Mouse (Mus musculus) cortical plate, adult 2 months (tissue): ENCODE results near the gene Tub. TPM values are rescaled to one million over a fixed set of nuclear protein-coding genes. Genes with fewer than 3 reads are reported as not detected.

Experiments
- H3K27ac ChIP-seq: fragments of 200-500 bp; 2 replicates; pipeline ENCODE4 v1.5.1; 2012; ENCODE audit warnings: low read length, control low read depth, inconsistent platforms; ENCODE audit not compliant: insufficient read depth
- H3K4me1 ChIP-seq: fragments of 200-500 bp; 2 replicates; pipeline ENCODE4 v1.6.1; 2011; ENCODE audit warnings: low read length; ENCODE audit not compliant: control insufficient read depth, insufficient read depth
- H3K4me3 ChIP-seq: fragments of 200-500 bp; 2 replicates; pipeline ENCODE4 v1.5.1; 2011; ENCODE audit warnings: mild to moderate bottlenecking, low read length, control low read depth; ENCODE audit not compliant: insufficient read depth
- CTCF ChIP-seq: fragments of 200-500 bp; IDR thresholded peaks from 2 replicates; pipeline ENCODE4 v1.5.1; 2011; ENCODE audit warnings: mild to moderate bottlenecking, control low read depth, low read length; ENCODE audit not compliant: insufficient read depth; ENCODE audit errors: extremely low read depth
- POLR2A ChIP-seq: fragments of 200-500 bp; IDR thresholded peaks from 2 replicates; pipeline ENCODE4 v1.6.1; 2011; ENCODE audit warnings: mild to moderate bottlenecking, low read length, control low read depth; ENCODE audit not compliant: insufficient read depth; ENCODE audit errors: extremely low read depth
- polyA plus RNA-seq: library from polyadenylated mRNA; depleted of rRNA; stranded (reverse); fragments of >200 nt; gene quantifications from 2 replicates; pipeline ENCODE4 v1.2.3, GENCODE M21; 2012; rRNA removed

Gene Tub
- 161 and 176 TPM in 2 replicates for polyA plus RNA-seq

DNA sequence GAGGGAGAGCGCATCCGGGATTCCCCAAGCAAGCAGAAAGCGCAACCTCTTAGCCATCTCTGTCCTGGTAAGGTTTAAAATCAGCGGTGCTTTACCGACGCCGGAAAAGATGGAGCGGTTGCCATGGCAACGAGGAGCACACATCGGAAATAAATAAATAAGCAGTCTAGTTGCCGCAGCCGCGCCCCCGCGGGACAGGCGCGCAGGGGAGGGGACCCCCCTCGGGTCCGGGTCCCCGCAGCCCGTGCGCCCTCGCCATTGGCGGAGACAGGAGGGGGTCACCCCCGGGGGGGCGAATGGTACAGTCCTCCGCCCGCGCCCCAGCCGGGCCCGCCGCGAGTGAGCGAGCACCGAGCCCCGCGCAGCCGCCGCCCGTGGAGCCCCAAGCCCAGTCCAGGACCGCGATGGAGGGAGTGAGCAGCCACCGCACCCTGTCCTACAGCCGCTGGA lies at the start of gene Tub:
Tub (plus strand) TSS at position 27 of the 450 bp plus-strand sequence.
- TF ChIP-seq CTCF (no peak), POLR2A (no peak)

DNA sequence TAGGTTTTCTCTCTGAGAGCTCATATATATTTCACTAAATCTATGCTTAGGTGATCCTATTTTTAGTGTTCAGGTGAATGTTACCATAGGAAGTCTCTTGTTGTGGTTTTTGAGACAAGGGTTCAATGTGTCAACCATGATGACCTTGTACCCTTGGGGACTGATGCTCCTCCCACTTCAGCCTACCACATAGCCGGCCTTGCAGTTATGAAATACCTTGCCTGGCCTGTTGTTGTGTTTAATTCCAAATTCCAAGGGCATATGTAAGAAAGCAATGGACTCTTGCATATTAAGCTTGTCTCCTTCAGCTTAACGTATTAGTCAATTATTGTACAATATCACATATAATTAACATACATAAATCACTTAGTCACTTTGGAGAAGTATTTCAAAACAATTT lies 46.2 kb upstream of the Tub start:
- H3K27ac ChIP-seq: no peak overlapping the region
- TF ChIP-seq POLR2A (no peak), CTCF (no peak)
- no peaks in the 10 kb centered on the region for H3K4me1 ChIP-seq
- no peak overlapping the region for H3K4me3 ChIP-seq

More for the DNA sequence above, at the start of gene Tub:
- peak within 1 kb of the TSS; percentile 81 for H3K27ac ChIP-seq
- H3K4me3 ChIP-seq: peak within 1 kb of the TSS; percentile 65
- no peaks in the 10 kb centered on the region; the same call in 1 of the 2 replicates for H3K4me1 ChIP-seq

DNA sequence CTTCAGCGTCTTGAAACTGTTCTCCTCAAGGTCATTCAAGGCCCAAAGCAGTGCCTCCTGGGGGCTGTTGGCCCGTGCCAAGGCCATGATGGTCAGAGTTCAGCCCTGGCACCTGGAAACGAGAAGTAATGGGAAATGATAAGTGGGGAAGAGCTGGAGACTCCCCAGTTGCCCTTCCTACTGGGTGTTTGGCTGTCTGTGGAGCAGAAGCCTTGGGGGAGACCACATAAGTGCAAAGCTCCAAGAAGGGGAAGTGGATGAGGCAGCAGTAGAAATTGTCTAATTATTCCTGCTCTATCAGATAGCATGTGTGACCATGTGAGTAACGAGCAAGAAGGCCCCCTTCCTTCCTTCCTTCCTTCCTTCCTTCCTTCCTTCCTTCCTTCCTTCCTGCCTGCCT lies 23.1 kb upstream of the Tub start:
- Histone ChIP-seq H3K4me1 (no peaks in the 10 kb centered on the region), H3K4me3 (no peak overlapping the region), H3K27ac (no peak overlapping the region)
- TF ChIP-seq POLR2A (no peak), CTCF (no peak)

DNA sequence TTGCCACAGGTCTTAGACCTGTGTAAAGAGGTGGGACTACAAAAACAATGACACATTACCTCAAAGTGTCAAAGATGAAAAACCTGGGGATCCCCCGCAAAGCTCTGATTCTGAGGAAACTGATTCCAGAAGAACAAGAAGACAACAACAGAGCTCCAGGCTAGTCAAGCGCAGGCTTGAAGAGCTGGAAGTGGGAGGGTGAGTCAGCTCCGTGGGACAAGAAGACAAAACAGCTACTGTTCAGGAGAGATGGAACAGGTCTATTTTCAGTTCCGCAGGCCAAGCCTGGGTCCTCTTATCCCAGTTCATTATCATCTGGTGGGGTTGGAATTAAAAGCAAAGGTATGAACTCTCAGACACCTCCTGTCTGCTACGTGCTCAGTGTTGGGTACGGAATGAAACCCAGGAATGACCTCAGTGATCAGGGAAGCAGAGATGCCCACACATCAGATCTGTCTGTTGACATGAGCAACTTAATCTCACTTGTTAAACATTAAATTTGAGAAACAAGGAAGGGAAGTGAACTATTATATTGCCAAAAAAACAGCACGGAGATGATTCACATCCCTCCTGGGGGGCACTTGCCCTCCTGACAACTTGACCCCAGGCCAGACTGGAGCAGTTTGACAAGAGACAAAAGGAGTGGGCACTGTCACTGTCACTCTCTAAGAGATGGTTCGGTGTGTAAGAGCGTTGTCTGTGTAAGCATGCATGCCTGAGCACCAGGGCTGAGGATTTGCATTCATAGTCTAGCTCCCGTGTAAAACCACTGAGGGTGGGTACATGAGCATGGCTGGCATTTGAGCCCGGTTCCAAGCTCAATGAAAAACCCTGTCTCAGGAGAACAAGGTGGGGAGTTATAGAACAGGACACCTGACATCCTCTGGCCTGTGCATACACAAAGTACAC lies 21.6 kb upstream of the Tub start:
- H3K4me3 ChIP-seq: no peak overlapping the region
- H3K27ac ChIP-seq: no peak overlapping the region
- TF ChIP-seq CTCF: no peak
- no peak for TF ChIP-seq POLR2A
- no peaks in the 10 kb centered on the region for H3K4me1 ChIP-seq

DNA sequence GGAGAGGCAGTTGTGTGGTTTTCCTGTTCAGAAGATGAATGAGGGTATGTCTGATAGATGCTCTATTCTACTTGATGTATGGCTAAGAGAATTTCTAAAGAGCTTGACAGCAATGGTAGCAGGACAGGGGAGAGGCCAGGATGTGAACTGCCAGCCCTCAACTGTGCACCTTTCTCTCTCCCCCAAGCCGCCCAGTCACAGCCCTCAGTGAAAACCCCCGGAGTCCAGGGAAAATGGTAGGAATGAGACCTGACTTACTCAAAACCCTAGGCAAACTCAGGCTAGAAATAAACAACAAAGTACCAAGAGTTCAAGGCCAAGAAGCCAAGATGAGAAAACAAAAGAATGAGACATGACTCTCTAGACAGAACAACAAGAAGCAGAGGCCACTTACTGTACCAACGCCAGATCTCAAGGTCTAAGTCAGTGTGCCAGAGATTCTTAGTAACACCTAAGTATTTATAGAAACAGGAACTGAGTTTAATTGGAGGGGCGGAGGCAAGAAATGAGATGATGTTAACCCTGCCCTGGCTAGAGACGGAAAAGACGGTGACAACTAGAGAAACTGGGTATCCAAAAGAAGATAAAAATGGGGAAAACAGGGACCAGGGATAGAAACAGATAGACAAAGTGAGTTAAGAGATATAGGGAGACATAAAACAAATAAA lies 20.3 kb upstream of the Tub start, which contains the start of gene Nlrp10:
Nlrp10 (minus strand) TSS at position 453 of the 668 bp plus-strand sequence.
- H3K4me3 ChIP-seq: no peak within 1 kb of the TSS
- TF ChIP-seq CTCF: no peak
- TF ChIP-seq POLR2A: no peak
- no peaks in the 10 kb centered on the region for H3K4me1 ChIP-seq
- H3K27ac ChIP-seq: no peak within 1 kb of the TSS

DNA sequence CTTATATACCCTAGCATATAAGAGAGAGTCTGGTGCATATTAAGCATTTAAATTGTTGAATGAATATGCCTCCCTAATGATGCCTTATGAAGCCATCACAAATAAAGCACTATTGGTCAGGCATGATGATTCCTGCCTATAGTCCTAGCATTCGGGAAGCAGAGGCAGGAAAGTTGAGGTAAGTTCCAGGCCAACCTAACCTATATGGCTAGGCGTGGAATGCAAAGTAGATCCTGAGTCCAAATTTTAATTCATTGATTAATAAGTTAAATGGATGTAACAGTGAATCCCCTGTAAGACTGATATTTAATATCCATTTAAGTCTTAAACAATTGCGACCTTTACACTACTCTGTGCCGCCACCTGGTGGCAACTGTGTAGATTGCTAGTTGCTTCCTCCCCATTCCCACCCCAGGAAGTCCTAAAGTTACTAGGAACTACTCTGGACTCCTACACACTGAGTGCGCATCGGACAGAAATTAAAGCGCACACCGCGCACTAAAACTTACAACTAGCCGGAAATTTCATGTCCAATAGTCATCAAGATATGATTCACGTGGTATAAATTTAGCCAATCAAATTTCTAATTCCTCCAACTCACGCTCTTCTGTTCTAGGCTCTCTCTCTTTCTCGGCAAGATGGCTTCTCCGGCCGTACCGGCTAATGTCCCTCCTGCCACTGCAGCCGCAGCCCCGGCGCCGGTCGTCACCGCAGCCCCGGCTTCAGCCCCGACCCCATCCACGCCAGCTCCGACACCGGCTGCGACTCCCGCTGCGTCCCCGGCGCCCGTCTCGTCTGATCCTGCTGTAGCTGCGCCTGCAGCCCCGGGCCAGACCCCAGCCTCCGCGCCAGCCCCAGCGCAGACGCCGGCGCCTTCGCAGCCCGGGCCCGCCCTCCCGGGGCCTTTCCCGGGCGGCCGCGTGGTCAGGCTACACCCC lies 16.1 kb upstream of the Tub start, which contains the start of gene Eif3f:
Eif3f (plus strand) TSS at position 624 of the 938 bp plus-strand sequence.
- Histone ChIP-seq H3K4me1 (peaks cover 5% of the 10 kb centered on the region), H3K4me3 (peak within 1 kb of the TSS; percentile 91), H3K27ac (0 out of 2 replicates have a peak within 1 kb of the TSS, but pooled peaks have one; percentile 42)
- peak; percentile 88 for TF ChIP-seq CTCF
- peak; percentile 88 for TF ChIP-seq POLR2A

DNA sequence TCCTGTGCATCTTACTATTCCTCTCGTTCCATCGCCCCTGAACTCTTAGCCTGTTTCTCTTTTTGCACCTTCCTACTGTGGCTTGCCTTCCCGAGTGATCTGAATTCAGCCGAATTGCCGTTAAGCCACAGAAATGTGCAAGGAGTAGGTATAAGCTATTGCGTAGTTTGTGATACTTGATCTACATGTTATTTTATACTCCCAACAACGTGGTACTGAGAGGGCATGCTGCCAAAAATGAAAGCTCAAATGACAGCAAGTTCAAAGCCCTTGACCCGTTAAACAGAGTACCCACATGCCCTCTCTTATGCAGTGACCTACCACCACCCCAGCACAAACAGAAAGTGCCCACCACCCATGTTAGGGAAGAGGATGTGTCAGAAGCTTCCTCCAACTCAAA lies 15.3 kb upstream of the Tub start:
- TF ChIP-seq POLR2A: no peak
- TF ChIP-seq CTCF: no peak
- Histone ChIP-seq H3K27ac (0 out of 2 replicates have a peak overlapping the region, but pooled peaks have one; percentile 42), H3K4me3 (peak overlapping the region; percentile 91), H3K4me1 (peaks cover 5% of the 10 kb centered on the region)

DNA sequence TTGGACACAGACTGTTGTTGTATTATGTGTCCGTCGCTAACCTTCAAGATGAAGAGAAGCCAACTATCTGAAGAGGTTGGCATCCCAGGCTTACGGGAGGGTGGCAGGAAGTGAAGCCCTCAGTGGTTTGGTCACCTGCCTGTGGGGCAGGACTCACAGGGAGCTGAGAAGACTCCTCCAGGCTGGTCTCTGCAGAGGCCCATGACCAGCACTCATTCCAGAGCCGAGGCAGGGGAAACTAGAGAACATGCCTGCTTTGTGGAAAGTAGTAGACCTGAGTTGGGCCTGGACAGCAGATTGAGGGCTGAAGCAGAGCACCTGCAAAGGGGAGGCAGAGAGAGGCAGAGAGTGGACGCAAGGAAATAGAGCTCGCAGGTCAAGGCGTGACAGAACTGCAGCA lies 14.7 kb upstream of the Tub start:
- Histone ChIP-seq H3K4me1 (peaks cover 5% of the 10 kb centered on the region), H3K27ac (no peak overlapping the region), H3K4me3 (peak overlapping the region; percentile 91; the same call in 1 of the 2 replicates)
- TF ChIP-seq CTCF (no peak), POLR2A (no peak)

DNA sequence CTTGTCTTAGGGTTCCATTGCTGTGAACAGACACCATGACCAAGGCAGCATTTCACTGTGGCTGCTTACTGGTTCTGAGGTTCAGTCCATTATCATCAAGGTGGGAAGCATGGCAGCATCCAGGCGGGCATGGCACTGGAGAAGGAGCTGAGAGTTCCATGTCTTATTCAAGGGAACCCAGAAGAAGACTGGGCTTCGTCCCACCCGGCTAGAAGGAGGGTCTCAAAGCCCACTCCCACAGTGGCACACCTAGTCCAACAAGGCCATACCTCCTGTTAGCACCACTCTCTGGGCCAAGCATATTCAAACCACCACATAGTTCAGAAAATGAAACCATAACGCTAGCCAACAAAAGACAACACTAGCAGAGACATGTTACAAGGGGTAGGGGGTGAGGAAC lies 13.5 kb upstream of the Tub start:
- TF ChIP-seq POLR2A (no peak), CTCF (no peak)
- Histone ChIP-seq H3K4me3 (no peak overlapping the region), H3K4me1 (peaks cover 5% of the 10 kb centered on the region), H3K27ac (no peak overlapping the region)

DNA sequence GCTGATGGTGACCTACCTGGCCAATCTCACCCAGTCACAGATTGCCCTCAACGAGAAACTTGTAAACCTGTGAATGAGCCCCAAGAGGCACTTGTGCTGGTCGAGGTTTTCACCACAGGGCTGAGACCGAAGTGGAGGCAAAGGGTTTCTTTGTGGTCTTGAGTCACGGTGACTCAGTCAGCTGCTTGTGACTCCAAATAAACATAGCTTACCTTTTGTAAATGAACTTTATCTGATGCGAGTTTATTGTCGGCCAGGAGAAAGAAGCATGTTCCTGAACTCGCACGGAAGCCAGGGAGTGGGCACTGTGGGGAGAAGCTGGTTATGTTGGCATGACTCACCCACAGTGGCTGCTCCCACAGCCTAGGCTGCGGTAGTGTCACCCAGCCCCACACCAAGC lies 8.7 kb upstream of the Tub start:
- Histone ChIP-seq H3K4me3 (no peak overlapping the region), H3K4me1 (peaks cover under 1% of the 10 kb centered on the region; the same call in 1 of the 2 replicates), H3K27ac (no peak overlapping the region)
- TF ChIP-seq CTCF: no peak
- no peak for TF ChIP-seq POLR2A
